Comparison of ENCODE assay signal across 8 mouse cellular contexts in genomic region chr11:104590148-104590547, GRCm38 (mm10). TPM values are rescaled to one million over a fixed set of nuclear protein-coding genes. Genes with fewer than 3 reads are reported as not detected.
A peak's percentile ranks its signal among the peaks of the same experiment; 100 is the strongest.
DNase-seq lines count a peak whose midpoint lies in the region; ATAC-seq lines count a peak whose summit lies in the region.

No protein-coding gene starts in this region.

- no peaks in the 10 kb centered on the region for H3K27me3 ChIP-seq in embryonic facial prominence, embryonic 11.5 days (ENCODE audit: control insufficient read depth, insufficient read depth, low read length)
- no peaks in the 10 kb centered on the region for H3K27me3 ChIP-seq in limb, embryonic 13.5 days
- no peaks in the 10 kb centered on the region for H3K27me3 ChIP-seq in stomach, embryonic 14.5 days (ENCODE audit: control insufficient read depth, insufficient read depth, low read length)

- H3K9me3 ChIP-seq in embryonic facial prominence, embryonic 11.5 days (replicated peaks; ENCODE audit: control insufficient read depth, low read length), result no peaks in the 10 kb centered on the region
- H3K9me3 ChIP-seq in limb, embryonic 13.5 days, result peaks cover 4% of the 10 kb centered on the region; the same call in 1 of the 2 replicates
- H3K9me3 ChIP-seq in stomach, embryonic 14.5 days (ENCODE audit: control insufficient read depth, low read depth, low read length), result no peaks in the 10 kb centered on the region; the same call in 1 of the 2 replicates

- 1% methylated on average over 8 of the region's 8 CpGs for WGBS in embryonic facial prominence, embryonic 11.5 days
- 2% methylated on average over 8 of the region's 8 CpGs for WGBS in limb, embryonic 13.5 days
- 2% methylated on average over 8 of the region's 8 CpGs for WGBS in stomach, embryonic 14.5 days

- no peak overlapping the region for H3K9ac ChIP-seq in embryonic facial prominence, embryonic 11.5 days (replicated peaks; ENCODE audit: low read length)
- H3K9ac ChIP-seq in limb, embryonic 13.5 days, result no peak overlapping the region
- no peak overlapping the region for H3K9ac ChIP-seq in stomach, embryonic 14.5 days (replicated peaks; ENCODE audit: low read depth, low read length)

- peak; percentile 91 for DNase-seq in CD4-positive, CD25-positive, alpha-beta regulatory T cell, adult 2 months (ENCODE audit: low read depth, low spot score)
- DNase-seq in adrenal gland, postnatal 25 days, result peak; percentile 62
- DNase-seq in embryonic facial prominence, embryonic 11.5 days (ENCODE audit: low spot score), result peak; percentile 92
- DNase-seq in heart, adult 8-10 months (ENCODE audit: low spot score), result peak; percentile 82
- peak; percentile 82 for DNase-seq in kidney, adult 9 months
- peak; percentile 93 for DNase-seq in naive thymus-derived CD4-positive, alpha-beta T cell, adult 2 months (ENCODE audit: low read depth)

- ATAC-seq in embryonic facial prominence, embryonic 11.5 days (replicated peaks; ENCODE audit: insufficient number of reproducible peaks, low FRiP score, low TSS enrichment, low read depth), result peak; percentile 63; the same call in 1 of the 2 replicates
- ATAC-seq in limb, embryonic 13.5 days (ENCODE audit: low FRiP score, low read depth), result peak; percentile 76
- ATAC-seq in stomach, embryonic 14.5 days (ENCODE audit: insufficient number of reproducible peaks, insufficient read depth, low FRiP score, low read depth), result peak; percentile 63; the same call in 1 of the 2 replicates

- H3K27ac ChIP-seq in embryonic facial prominence, embryonic 11.5 days (replicated peaks; ENCODE audit: low read depth, low read length), result no peak overlapping the region
- H3K27ac ChIP-seq in limb, embryonic 13.5 days, result no peak overlapping the region
- H3K27ac ChIP-seq in stomach, embryonic 14.5 days (ENCODE audit: low read length), result no peak overlapping the region

- H3K36me3 ChIP-seq in embryonic facial prominence, embryonic 11.5 days (replicated peaks; ENCODE audit: control insufficient read depth, insufficient read depth, low read depth, low read length), result no peaks in the 10 kb centered on the region
- no peaks in the 10 kb centered on the region for H3K36me3 ChIP-seq in limb, embryonic 13.5 days
- no peaks in the 10 kb centered on the region for H3K36me3 ChIP-seq in stomach, embryonic 14.5 days (ENCODE audit: control insufficient read depth, insufficient read depth, low read length)

- no peak overlapping the region for H3K4me2 ChIP-seq in embryonic facial prominence, embryonic 11.5 days (ENCODE audit: low read depth, low read length)
- no peak overlapping the region for H3K4me2 ChIP-seq in limb, embryonic 13.5 days (replicated peaks)
- no peak overlapping the region for H3K4me2 ChIP-seq in stomach, embryonic 14.5 days (replicated peaks; ENCODE audit: low read depth, low read length)

- no peaks in the 10 kb centered on the region for H3K4me1 ChIP-seq in embryonic facial prominence, embryonic 11.5 days (ENCODE audit: control insufficient read depth, insufficient read depth, low read length)
- H3K4me1 ChIP-seq in limb, embryonic 13.5 days, result no peaks in the 10 kb centered on the region
- H3K4me1 ChIP-seq in stomach, embryonic 14.5 days (ENCODE audit: control insufficient read depth, insufficient read depth, low read length), result no peaks in the 10 kb centered on the region

- no peak overlapping the region for H3K4me3 ChIP-seq in embryonic facial prominence, embryonic 11.5 days (ENCODE audit: low read depth, low read length)
- H3K4me3 ChIP-seq in limb, embryonic 13.5 days, result no peak overlapping the region
- H3K4me3 ChIP-seq in stomach, embryonic 14.5 days (ENCODE audit: low read depth, low read length), result no peak overlapping the region

RNA-seq across cellular contexts. Expression of gene Itgb3, which starts 17.7 kb away (rescaled TPM):
- 5.4 and 6.1 TPM in 2 replicates for total RNA-seq in adrenal gland, postnatal 25 days (2021)
- 1.3 and 1.4 TPM in 2 replicates for polyA plus RNA-seq in embryonic facial prominence, embryonic 11.5 days (2014; fragmentation: Nextera tagmentation; extraction: Ambion mirVana)
- 1 to 10 TPM; 2.2 to 4.1 (median 2.9) TPM for total RNA-seq in heart, adult 8-10 months (2022)
- polyA plus RNA-seq in limb, embryonic 13.5 days (2015; fragmentation: Nextera tagmentation; extraction: Ambion mirVana), result 2.0 and 2.3 TPM in 2 replicates
- polyA plus RNA-seq in stomach, embryonic 14.5 days (2014; fragmentation: Nextera tagmentation; extraction: Ambion mirVana), result 3.1 and 3.6 TPM in 2 replicates

RNA-seq across cellular contexts. Expression of gene Myl4, which starts 39.7 kb away (rescaled TPM):
- total RNA-seq in adrenal gland, postnatal 25 days (2021), result 2.9 and 3.4 TPM in 2 replicates
- 4.2 and 16.4 TPM in 2 replicates for polyA plus RNA-seq in embryonic facial prominence, embryonic 11.5 days (2014; fragmentation: Nextera tagmentation; extraction: Ambion mirVana)
- 100 to 1,000 TPM; 630 to 827 (median 696) TPM for total RNA-seq in heart, adult 8-10 months (2022)
- 124 and 131 TPM in 2 replicates for polyA plus RNA-seq in limb, embryonic 13.5 days (2015; fragmentation: Nextera tagmentation; extraction: Ambion mirVana)
- 5.7 and 6.7 TPM in 2 replicates for polyA plus RNA-seq in stomach, embryonic 14.5 days (2014; fragmentation: Nextera tagmentation; extraction: Ambion mirVana)

RNA-seq across cellular contexts. Expression of gene Cdc27, which starts 39.7 kb away (rescaled TPM):
- total RNA-seq in adrenal gland, postnatal 25 days (2021), result 54.9 and 68.9 TPM in 2 replicates
- 63.2 and 70.6 TPM in 2 replicates for polyA plus RNA-seq in embryonic facial prominence, embryonic 11.5 days (2014; fragmentation: Nextera tagmentation; extraction: Ambion mirVana)
- total RNA-seq in heart, adult 8-10 months (2022), result 10 to 100 TPM; 24.6 to 33.6 (median 30.5) TPM
- 49.1 and 49.3 TPM in 2 replicates for polyA plus RNA-seq in limb, embryonic 13.5 days (2015; fragmentation: Nextera tagmentation; extraction: Ambion mirVana)
- polyA plus RNA-seq in stomach, embryonic 14.5 days (2014; fragmentation: Nextera tagmentation; extraction: Ambion mirVana), result 51.6 and 53.3 TPM in 2 replicates
